Comparison of ENCODE assay signal across 8 mouse cellular contexts in the genomic region with DNA sequence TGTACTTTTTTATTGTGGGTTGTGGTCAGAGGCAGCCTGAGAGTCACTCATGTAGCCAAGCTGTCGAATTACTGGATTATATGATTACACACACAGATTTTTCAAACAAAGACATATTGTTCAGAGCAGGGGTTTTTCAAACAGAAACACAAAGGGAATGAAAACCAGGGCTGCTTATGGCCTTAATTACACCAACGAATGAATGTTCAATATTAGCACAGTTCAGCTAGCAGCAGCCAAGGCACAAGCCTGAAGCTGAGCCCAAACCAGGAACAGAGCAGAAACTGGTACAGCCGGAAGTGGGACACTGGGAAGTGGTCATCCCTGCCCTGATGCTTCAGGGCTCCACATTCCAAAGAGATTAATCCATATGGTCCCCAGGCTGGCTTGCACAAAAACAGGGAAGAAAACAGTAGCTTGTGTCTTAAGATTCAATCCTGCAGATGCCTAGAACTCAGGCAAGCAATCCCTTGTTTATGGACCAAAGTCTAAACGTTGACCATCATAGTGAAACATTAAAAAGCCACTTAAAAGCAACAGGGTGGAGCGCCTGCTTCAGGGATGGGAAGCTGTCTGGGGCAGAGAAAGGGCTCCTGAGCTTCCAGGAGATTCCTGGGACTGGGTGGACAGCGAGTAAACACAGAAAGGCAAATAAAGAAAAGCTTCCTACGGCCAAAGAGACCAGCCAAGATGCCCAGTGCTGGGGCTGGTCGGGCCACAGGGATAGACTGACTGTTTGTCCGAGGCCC. TPM values are rescaled to one million over a fixed set of nuclear protein-coding genes. Genes with fewer than 3 reads are reported as not detected.
DNase-seq lines count a peak whose midpoint lies in the region; ATAC-seq and TF ChIP-seq lines count a peak whose summit lies in the region.

No protein-coding gene starts in this region.

- peak overlapping the region; percentile 61 for H3K4me3 ChIP-seq in forebrain, embryonic 12.5 days (replicated peaks)
- H3K4me3 ChIP-seq in kidney, embryonic 16.5 days (ENCODE audit: low read length): peak overlapping the region; percentile 84
- peak overlapping the region; percentile 85 for H3K4me3 ChIP-seq in myocyte

- no peaks in the 10 kb centered on the region for H3K36me3 ChIP-seq in forebrain, embryonic 12.5 days (replicated peaks)
- H3K36me3 ChIP-seq in kidney, embryonic 16.5 days (ENCODE audit: insufficient read depth, low read length): no peaks in the 10 kb centered on the region
- H3K36me3 ChIP-seq in myocyte (ENCODE audit: control insufficient read depth, insufficient read depth): no peaks in the 10 kb centered on the region

- peaks cover 56% of the 10 kb centered on the region for H3K79me2 ChIP-seq in myocyte (ENCODE audit: control insufficient read depth, insufficient read depth)

- peak; percentile 27 for DNase-seq in cerebellum, adult 8-10 months
- DNase-seq in cerebellum, postnatal 10 days: no peak
- DNase-seq in 3T3-L1 (ENCODE audit: low read depth, low spot score): peak; percentile 82
- DNase-seq in layer of hippocampus, postnatal 10 days (ENCODE audit: low spot score in 2 of 2): no peak
- no peak for DNase-seq in gastrocnemius, adult 18-20 months (ENCODE audit: low spot score)

- peak overlapping the region; percentile 59; the same call in 1 of the 2 replicates for H3K9ac ChIP-seq in forebrain, embryonic 12.5 days
- H3K9ac ChIP-seq in kidney, embryonic 16.5 days (replicated peaks; ENCODE audit: low read length): peak overlapping the region; percentile 85

- no peak for ATAC-seq in forebrain, embryonic 12.5 days (ENCODE audit: low FRiP score)
- ATAC-seq in kidney, embryonic 16.5 days (ENCODE audit: low FRiP score, low TSS enrichment): no peak

- H3K27ac ChIP-seq in forebrain, embryonic 12.5 days: no peak overlapping the region
- H3K27ac ChIP-seq in kidney, embryonic 16.5 days (ENCODE audit: low read length): peak overlapping the region; percentile 86

- WGBS in forebrain, embryonic 12.5 days: 11% methylated on average over 9 of the region's 9 CpGs
- WGBS in kidney, embryonic 16.5 days: 15% methylated on average over 9 of the region's 9 CpGs

- 0 out of 2 replicates have a peak, but pooled peaks cover 12% of the 10 kb centered on the region for H3K27me3 ChIP-seq in forebrain, embryonic 12.5 days
- peaks cover 5% of the 10 kb centered on the region; the same call in 1 of the 2 replicates for H3K27me3 ChIP-seq in kidney, embryonic 16.5 days (ENCODE audit: insufficient read depth, low read length)
- no peaks in the 10 kb centered on the region for H3K27me3 ChIP-seq in myocyte (ENCODE audit: control insufficient read depth, insufficient read depth, insufficient read length)

- H3K9me3 ChIP-seq in forebrain, embryonic 12.5 days: no peaks in the 10 kb centered on the region
- H3K9me3 ChIP-seq in kidney, embryonic 16.5 days (ENCODE audit: low read length): no peaks in the 10 kb centered on the region

- H3K4me1 ChIP-seq in forebrain, embryonic 12.5 days: peaks cover 15% of the 10 kb centered on the region
- peaks cover 26% of the 10 kb centered on the region for H3K4me1 ChIP-seq in kidney, embryonic 16.5 days (ENCODE audit: insufficient read depth, low read length)

- H3ac ChIP-seq in myocyte (ENCODE audit: control insufficient read depth, insufficient read length): peak overlapping the region; percentile 45

- H3K4me2 ChIP-seq in forebrain, embryonic 12.5 days: peak overlapping the region; percentile 91
- H3K4me2 ChIP-seq in kidney, embryonic 16.5 days (replicated peaks; ENCODE audit: low read depth, low read length): peak overlapping the region; percentile 55
- peak overlapping the region; percentile 82 for H3K4me2 ChIP-seq in myocyte (ENCODE audit: low read depth)

- TF ChIP-seq POLR2A in myocyte (IDR thresholded peaks at IDR 0.05; ENCODE audit: insufficient read length, low read depth): peak; percentile 16

TF ChIP-seq in myocyte, 11 proteins besides CTCF, POLR2A, EP300 and RAD21:
- TF ChIP-seq REST (IDR thresholded peaks at IDR 0.05; ENCODE audit: insufficient read depth, insufficient read length): no peak
- no peak for TF ChIP-seq MAX (IDR thresholded peaks at IDR 0.05; ENCODE audit: low read depth)
- TF ChIP-seq SRF (IDR thresholded peaks at IDR 0.05; ENCODE audit: control insufficient read depth, insufficient read length, low read depth): no peak
- no peak for TF ChIP-seq TCF12 (IDR thresholded peaks at IDR 0.05; ENCODE audit: insufficient read depth, poor library complexity, severe bottlenecking)
- no peak for TF ChIP-seq CEBPB (IDR thresholded peaks at IDR 0.05; ENCODE audit: insufficient read depth, poor library complexity, severe bottlenecking)
- no peak for TF ChIP-seq TCF3 (IDR thresholded peaks at IDR 0.05; ENCODE audit: insufficient read length, low read depth)
- TF ChIP-seq E2F4 (IDR thresholded peaks at IDR 0.05; ENCODE audit: insufficient read depth): no peak
- no peak for TF ChIP-seq USF1 (IDR thresholded peaks at IDR 0.05; ENCODE audit: low read depth)
- no peak for TF ChIP-seq MYOD1 (IDR thresholded peaks at IDR 0.05; ENCODE audit: control insufficient read depth in 1 of 3, insufficient read length in 2 of 3, low read depth in 2 of 3)
- TF ChIP-seq POLR2AphosphoS2 (IDR thresholded peaks at IDR 0.05; ENCODE audit: insufficient read length, low read depth): no peak
- TF ChIP-seq MYOG (IDR thresholded peaks at IDR 0.05; ENCODE audit: control insufficient read depth in 1 of 3, insufficient read depth in 1 of 3, insufficient read length in 2 of 3, low read depth in 2 of 3): no peak

RNA-seq across cellular contexts. Expression of a gene that starts 1.5 kb away (rescaled TPM):
- 12.9 and 13.6 TPM in 2 replicates for polyA plus RNA-seq in forebrain, embryonic 12.5 days (2016; fragmentation: Nextera tagmentation; extraction: Ambion mirVana)
- 35.8 and 36.4 TPM in 2 replicates for polyA plus RNA-seq in kidney, embryonic 16.5 days (2015; fragmentation: Nextera tagmentation; extraction: Ambion mirVana)
- 71.9 TPM for polyA plus RNA-seq in myocyte (2012; fragmentation: generic; extraction: Trizol)
- total RNA-seq in layer of hippocampus, postnatal 10 days (2021): 10 to 100 TPM; 22.0 to 24.3 TPM
- 10 to 100 TPM; 57.7 to 78.8 TPM for total RNA-seq in gastrocnemius, adult 18-20 months (2021)

RNA-seq across cellular contexts. Expression of a gene that starts 39.0 kb away (rescaled TPM):
- polyA plus RNA-seq in forebrain, embryonic 12.5 days (2016; fragmentation: Nextera tagmentation; extraction: Ambion mirVana): 413 and 445 TPM in 2 replicates
- 375 and 395 TPM in 2 replicates for polyA plus RNA-seq in kidney, embryonic 16.5 days (2015; fragmentation: Nextera tagmentation; extraction: Ambion mirVana)
- 406 TPM for polyA plus RNA-seq in myocyte (2012; fragmentation: generic; extraction: Trizol)
- 100 to 1,000 TPM; 414 to 447 TPM for total RNA-seq in layer of hippocampus, postnatal 10 days (2021)
- 100 to 1,000 TPM in 1 of 2 experiments, 10 to 100 TPM in 1; 96.1 to 120 TPM for total RNA-seq in gastrocnemius, adult 18-20 months (2021)

Comparison
In these comparisons a context has a peak if more than half of its experiments do, and no peak if none do; other contexts are left out.
1. DNase-seq: peak in cerebellum, adult 8-10 months (single experiment) and 3T3-L1 (single experiment); none in cerebellum, postnatal 10 days (0 of 2), layer of hippocampus, postnatal 10 days (0 of 2) and gastrocnemius, adult 18-20 months (single experiment).
2. Peak in every context shown above with its lines, with median percentiles within 50 percentile points of each other: H3K4me2 ChIP-seq and H3K4me3 ChIP-seq.